Mouse (Mus musculus) heart, postnatal 36 days (tissue): ENCODE results near the gene Gm10338. TPM values are rescaled to one million over a fixed set of nuclear protein-coding genes. Genes with fewer than 3 reads are reported as not detected.
A peak's percentile ranks its signal among the peaks of the same experiment; 100 is the strongest.
"Not testable (repeated sequence)": the region's sequence is repeated elsewhere in the genome, so short reads cannot be mapped to it uniquely, and the experiment has no call there.

Experiments
- DNase-seq, 2 experiments: peaks; one replicate each; pipeline ENCODE4 v3.0.0; 2021 to 2022
- intact Hi-C: fragments of 180-260 bp; cut with DNase I; formaldehyde crosslinking; loops from one replicate; pipeline ENCODE4 v1.15.1; 2025
- total RNA-seq, 2 experiments: library from RNA; stranded (reverse); gene quantifications; 2 replicates each; pipeline ENCODE4 v1.2.3; 2021

The Gm10338 gene
- not detected for total RNA-seq

GRCm38 (mm10) chr14:7595492-7595891, at the start of gene Gm10338:
TSS of gene Gm10338 (minus strand) at chr14:7595592.
- intact Hi-C loops, DNase-seq: not testable (repeated sequence)

GRCm38 (mm10) chr14:7643872-7644271, 48.5 kb upstream of the Gm10338 start, which contains the start of gene Gm10128:
TSS of gene Gm10128 (minus strand) at chr14:7643972.
- intact Hi-C loops, DNase-seq: not testable (repeated sequence)

- peak in 1 of 2 experiments; percentile 0 for DNase-seq
- intact Hi-C loops: not testable (repeated sequence)
Observed at GRCm38 (mm10) chr14:7568382-7568781, 27.0 kb downstream of the Gm10338 start, which contains the start of gene Gm3558. TSS of gene Gm3558 (minus strand) at chr14:7568566.

GRCm38 (mm10) chr14:7567890-7568289, 27.5 kb downstream of the Gm10338 start:
- peak in 1 of 2 experiments; percentile 1 for DNase-seq
- intact Hi-C loops: not testable (repeated sequence)

- DNase-seq: peak; percentile 2 to 5
- intact Hi-C loops: not testable (repeated sequence)
Observed at GRCm38 (mm10) chr14:7567266-7567665, 28.1 kb downstream of the Gm10338 start.

Other genes with a start within 250 kb of the Gm10338 start
- not detected for gene Gm8374, start 230.5 kb downstream of the Gm10338 start, total RNA-seq
- gene Gm3755, start 144.7 kb downstream of the Gm10338 start, total RNA-seq: not detected
- gene Gm3752, start 111.8 kb downstream of the Gm10338 start, total RNA-seq: not detected
- 1 to 10 TPM; 1.3 TPM for gene Gm3558, start 27.0 kb downstream of the Gm10338 start, total RNA-seq
- not detected for gene Gm10128, start 48.4 kb upstream of the Gm10338 start, total RNA-seq
- not detected for gene Gm26661, start 196.0 kb upstream of the Gm10338 start, total RNA-seq
- 10 to 100 TPM; 23.0 to 24.1 TPM for gene Flnb, start 222.4 kb upstream of the Gm10338 start, total RNA-seq